Mouse (Mus musculus) kidney, embryonic 16.5 days (tissue): Measurements from ENCODE around the gene Hibadh. TPM values are rescaled to one million over a fixed set of nuclear protein-coding genes. Genes with fewer than 3 reads are reported as not detected.
"Not testable (repeated sequence)": the region's sequence is repeated elsewhere in the genome, so short reads cannot be mapped to it uniquely, and the experiment has no call there.

ENCODE experiments used
- ATAC-seq: fragments of 200-750 bp; cut with Nextera tagmentation; 2 replicates; pipeline ENCODE4 v1.8.0; 2017; ENCODE audit warnings: moderate TSS enrichment; ENCODE audit not compliant: low FRiP score, low TSS enrichment
- H3K27ac ChIP-seq: fragments of 300-500 bp; sonication (generic); 2 replicates; pipeline ENCODE4 v1.5.1; 2014; ENCODE audit warnings: low read length
- H3K27me3 ChIP-seq: fragments of 300-500 bp; sonication (generic); 2 replicates; pipeline ENCODE4 v1.6.1; 2014; ENCODE audit warnings: low read length, control low read depth, mixed read lengths; ENCODE audit not compliant: insufficient read depth
- H3K36me3 ChIP-seq: fragments of 300-500 bp; sonication (generic); 2 replicates; pipeline ENCODE4 v1.6.1; 2014; ENCODE audit warnings: low read length, control low read depth, mixed read lengths; ENCODE audit not compliant: insufficient read depth
- H3K4me1 ChIP-seq: fragments of 300-500 bp; sonication (generic); 2 replicates; pipeline ENCODE4 v1.6.1; 2014; ENCODE audit warnings: low read length, control low read depth, mixed read lengths; ENCODE audit not compliant: insufficient read depth
- H3K4me2 ChIP-seq: fragments of 300-500 bp; sonication (generic); replicated peaks from 2 replicates; pipeline ENCODE4 v1.6.1; 2014; ENCODE audit warnings: low read depth, low read length
- H3K4me3 ChIP-seq: fragments of 300-500 bp; sonication (generic); 2 replicates; pipeline ENCODE4 v1.5.1; 2014; ENCODE audit warnings: mild to moderate bottlenecking, low read length
- H3K9ac ChIP-seq: fragments of 300-500 bp; sonication (generic); replicated peaks from 2 replicates; pipeline ENCODE4 v1.6.1; 2014; ENCODE audit warnings: low read length
- H3K9me3 ChIP-seq: fragments of 300-500 bp; sonication (generic); 2 replicates; pipeline ENCODE4 v1.6.1; 2016; ENCODE audit warnings: low read length, control low read depth
- WGBS: fragments of 180-500 bp; shearing (Covaris S2); extraction: QIAGEN DNeasy Blood & Tissue Kit; methylation state at CpG from one replicate; pipeline ENCODE4 v1.1.7; 2014; 5-methylcytosine and 5-hydroxymethylcytosine counted together
- polyA plus RNA-seq: library from polyadenylated mRNA; unstranded; fragments of >200 nt; fragmentation: Nextera tagmentation; extraction: Ambion mirVana; gene quantifications from 2 replicates; pipeline ENCODE4 v1.2.1, GENCODE M21; 2015

Gene Hibadh
- polyA plus RNA-seq, 1 experiment from 2014 or later = 171 TPM

DNA sequence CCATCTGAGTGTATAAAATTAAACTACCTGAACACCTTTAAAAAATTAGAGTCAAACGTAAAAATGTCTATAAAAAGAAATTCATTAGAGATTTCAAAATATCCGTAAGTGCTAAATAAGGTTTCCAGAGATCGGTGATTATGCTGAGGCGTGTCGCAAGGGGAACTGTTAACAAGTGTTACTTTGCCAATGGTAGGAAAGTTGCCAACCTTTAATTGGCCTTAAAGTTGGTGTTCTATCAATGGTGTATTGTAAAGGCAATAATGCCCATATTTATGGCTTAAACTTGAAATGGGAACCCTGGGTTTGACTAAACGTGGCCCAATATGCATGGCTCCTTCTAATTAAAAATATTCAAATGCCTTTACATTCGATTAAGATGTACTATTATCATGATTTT is 33.5 kb upstream of the Hibadh start:
- H3K27ac ChIP-seq = no peak overlapping the region
- 92% methylated on average over 7 of the region's 7 CpGs for WGBS
- H3K9me3 ChIP-seq = no peaks in the 10 kb centered on the region
- no peak overlapping the region for H3K4me2 ChIP-seq
- no peak overlapping the region for H3K9ac ChIP-seq
- no peaks in the 10 kb centered on the region for H3K27me3 ChIP-seq
- ATAC-seq = no peak
- H3K4me3 ChIP-seq = no peak overlapping the region
- H3K4me1 ChIP-seq = peaks cover 17% of the 10 kb centered on the region
- H3K36me3 ChIP-seq = no peaks in the 10 kb centered on the region

DNA sequence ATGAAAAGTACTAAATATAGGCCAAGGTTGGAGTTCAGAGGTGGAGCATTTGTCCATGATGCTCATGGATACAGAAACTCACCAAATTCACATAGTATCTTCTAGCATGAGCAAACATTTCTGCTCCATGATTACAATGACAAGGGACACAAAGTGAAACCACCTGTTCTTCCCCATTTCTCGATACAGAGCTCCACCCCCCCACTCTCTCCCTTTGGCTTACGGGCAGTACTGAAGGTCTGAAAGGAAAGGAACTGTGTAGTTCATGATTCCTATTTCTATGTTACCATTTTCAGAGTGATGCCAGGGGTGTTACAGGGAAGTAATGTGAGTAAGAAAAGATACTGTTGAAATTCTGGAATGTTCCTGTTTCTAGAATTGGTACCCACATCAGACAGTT is 32.4 kb upstream of the Hibadh start:
- ATAC-seq = no peak
- Histone ChIP-seq H3K27me3 (no peaks in the 10 kb centered on the region), H3K4me1 (peaks cover 17% of the 10 kb centered on the region), H3K4me3 (no peak overlapping the region), H3K9ac (no peak overlapping the region), H3K27ac (no peak overlapping the region), H3K4me2 (no peak overlapping the region), H3K9me3 (no peaks in the 10 kb centered on the region), H3K36me3 (no peaks in the 10 kb centered on the region)
- WGBS = 55% methylated on average over 2 of the region's 2 CpGs

DNA sequence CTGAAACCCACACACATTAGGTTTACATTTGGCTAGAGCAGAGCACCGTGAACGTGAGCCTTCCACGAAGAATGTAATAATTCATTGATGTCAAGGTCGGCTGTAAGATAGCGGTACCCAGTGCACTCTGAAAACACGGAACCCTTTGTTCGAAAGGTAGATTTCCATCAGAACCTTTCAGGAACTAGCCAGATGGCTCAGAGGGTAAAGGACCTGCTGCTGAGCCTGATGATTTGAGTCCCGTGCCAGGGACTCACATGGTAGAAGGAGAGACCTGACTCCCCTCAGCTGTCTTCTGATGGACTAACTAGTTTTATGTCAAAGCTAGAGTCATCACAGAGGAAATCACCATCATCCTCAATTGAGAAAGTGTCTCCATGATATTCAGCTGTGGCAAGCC is 31.6 kb upstream of the Hibadh start:
- no peak overlapping the region for H3K27ac ChIP-seq
- H3K27me3 ChIP-seq = no peaks in the 10 kb centered on the region
- no peak overlapping the region for H3K4me2 ChIP-seq
- no peak for ATAC-seq
- peaks cover 17% of the 10 kb centered on the region for H3K4me1 ChIP-seq
- H3K9ac ChIP-seq = no peak overlapping the region
- no peaks in the 10 kb centered on the region for H3K9me3 ChIP-seq
- no peak overlapping the region for H3K4me3 ChIP-seq
- no peaks in the 10 kb centered on the region for H3K36me3 ChIP-seq
- WGBS = 20% methylated on average over 8 of the region's 8 CpGs

DNA sequence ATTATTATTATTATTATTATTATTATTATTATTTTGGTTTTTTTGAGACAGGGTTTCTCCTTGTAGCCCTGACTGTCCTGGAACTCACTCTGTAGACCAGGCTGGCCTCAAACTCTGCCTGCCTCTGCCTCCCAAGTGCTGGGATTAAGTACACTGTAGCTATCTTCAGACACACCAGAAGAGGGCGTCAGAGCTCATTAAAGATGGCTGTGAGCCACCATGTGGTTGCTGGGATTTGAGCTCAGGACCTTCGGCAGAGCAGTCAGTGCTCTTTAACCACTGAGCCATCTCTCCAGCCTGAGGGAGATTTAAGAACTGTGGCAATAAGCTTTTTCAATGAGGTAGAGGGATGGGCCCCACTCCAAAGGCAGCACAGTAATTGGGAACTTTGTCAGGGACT is 29.7 kb upstream of the Hibadh start:
- H3K4me1 ChIP-seq, H3K27me3 ChIP-seq, H3K9ac ChIP-seq, H3K36me3 ChIP-seq, H3K27ac ChIP-seq, H3K4me3 ChIP-seq, H3K9me3 ChIP-seq, ATAC-seq, H3K4me2 ChIP-seq: not testable (repeated sequence)
- WGBS = 38% methylated on average over 2 of the region's 2 CpGs

DNA sequence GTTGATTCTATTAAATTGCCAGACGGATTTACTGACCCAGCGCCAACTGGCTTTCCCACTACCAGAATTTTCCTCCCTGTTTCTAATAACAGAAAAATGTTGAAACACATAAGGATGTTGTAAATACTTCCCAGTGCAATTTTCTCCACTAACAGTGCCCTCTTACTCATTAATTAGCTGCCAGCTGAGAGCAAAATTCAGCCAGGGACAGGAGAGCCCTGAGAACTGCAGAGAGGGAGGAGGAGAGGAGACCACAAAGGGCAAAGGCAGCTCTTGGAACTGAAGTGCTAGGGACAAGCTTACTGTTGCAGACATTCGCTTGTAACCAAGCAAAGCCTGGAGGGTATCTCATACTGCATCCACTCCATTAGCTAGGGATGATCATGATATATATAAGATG is 27.5 kb upstream of the Hibadh start:
- WGBS = 66% methylated on average over 3 of the region's 3 CpGs
- peaks cover 7% of the 10 kb centered on the region; the same call in 1 of the 2 replicates for H3K4me1 ChIP-seq
- no peaks in the 10 kb centered on the region for H3K9me3 ChIP-seq
- no peak overlapping the region for H3K4me2 ChIP-seq
- no peak overlapping the region for H3K27ac ChIP-seq
- H3K4me3 ChIP-seq = no peak overlapping the region
- no peak overlapping the region for H3K9ac ChIP-seq
- no peak for ATAC-seq
- H3K36me3 ChIP-seq = no peaks in the 10 kb centered on the region
- no peaks in the 10 kb centered on the region for H3K27me3 ChIP-seq

DNA sequence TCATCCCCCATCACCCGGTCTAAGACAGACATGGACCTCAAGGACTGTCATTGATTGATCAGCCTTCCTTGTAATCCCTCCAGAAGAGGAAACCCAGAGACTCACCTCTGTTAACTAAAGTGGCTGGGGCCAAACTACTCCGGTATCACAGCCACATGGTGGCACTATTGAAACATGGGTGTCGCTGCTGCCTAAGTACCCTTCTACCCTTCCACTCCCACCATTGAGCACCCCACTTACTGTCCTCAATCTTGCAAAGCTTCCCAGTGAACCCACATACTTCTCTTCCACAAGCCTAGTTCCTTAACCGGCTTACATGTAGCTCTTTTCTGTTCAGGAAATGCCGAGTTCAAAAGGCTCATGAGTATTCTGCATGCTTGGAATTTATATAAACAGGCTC is 22.8 kb upstream of the Hibadh start:
- H3K4me3 ChIP-seq = no peak overlapping the region
- H3K4me2 ChIP-seq = no peak overlapping the region
- WGBS = 37% methylated on average over 5 of the region's 5 CpGs
- peaks cover 3% of the 10 kb centered on the region; the same call in 1 of the 2 replicates for H3K4me1 ChIP-seq
- no peaks in the 10 kb centered on the region for H3K9me3 ChIP-seq
- no peak overlapping the region for H3K9ac ChIP-seq
- no peaks in the 10 kb centered on the region for H3K36me3 ChIP-seq
- no peaks in the 10 kb centered on the region for H3K27me3 ChIP-seq
- peak overlapping the region; percentile 7; the same call in 1 of the 2 replicates for H3K27ac ChIP-seq
- ATAC-seq = 0 out of 2 replicates have a peak, but pooled peaks have one; percentile 39

DNA sequence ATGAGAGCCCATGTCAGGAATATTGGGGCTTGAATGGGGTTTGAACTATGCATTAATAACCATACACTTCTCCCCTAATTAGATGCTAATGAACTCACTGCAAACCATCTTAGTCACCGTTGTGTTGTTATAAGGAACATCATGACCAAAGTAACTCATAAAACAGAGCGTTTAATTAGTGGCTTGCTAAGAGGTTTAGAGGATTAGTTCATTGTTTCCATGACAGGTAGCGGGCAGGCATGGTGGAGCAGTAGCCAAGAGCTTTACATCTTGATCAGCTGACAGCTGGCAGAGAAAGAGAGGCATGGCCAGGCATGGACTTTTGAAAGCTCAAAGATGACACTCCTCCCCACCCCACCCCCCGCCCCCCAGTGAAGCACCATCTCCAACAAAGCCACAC is 15.1 kb upstream of the Hibadh start:
- Histone ChIP-seq H3K36me3 (no peaks in the 10 kb centered on the region), H3K9ac (no peak overlapping the region), H3K4me2 (no peak overlapping the region), H3K9me3 (0 out of 2 replicates have a peak, but pooled peaks cover 6% of the 10 kb centered on the region), H3K4me3 (no peak overlapping the region), H3K27ac (no peak overlapping the region), H3K4me1 (no peaks in the 10 kb centered on the region), H3K27me3 (no peaks in the 10 kb centered on the region)
- WGBS = 87% methylated on average over 4 of the region's 4 CpGs
- ATAC-seq = no peak

DNA sequence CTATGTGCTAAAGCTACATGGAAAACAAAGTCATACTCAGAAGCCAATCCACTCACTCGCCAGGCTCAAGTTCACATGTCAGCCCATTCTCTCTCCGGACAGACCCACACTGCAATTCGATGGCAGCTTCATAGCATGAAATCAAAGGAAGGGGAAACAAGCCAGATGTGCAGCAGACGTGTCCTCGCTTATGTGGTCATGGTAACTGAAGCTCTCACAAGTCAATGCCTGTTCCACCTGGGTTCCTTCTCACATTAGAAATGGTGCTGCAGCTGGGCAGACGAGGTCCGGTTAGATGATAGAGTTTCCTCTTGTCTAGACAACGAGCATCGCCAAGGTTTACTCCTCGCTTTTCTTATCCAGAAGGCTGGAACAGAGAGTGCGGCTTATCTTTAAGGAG is 8.6 kb upstream of the Hibadh start:
- 57% methylated on average over 11 of the region's 11 CpGs for WGBS
- no peak overlapping the region for H3K9ac ChIP-seq

DNA sequence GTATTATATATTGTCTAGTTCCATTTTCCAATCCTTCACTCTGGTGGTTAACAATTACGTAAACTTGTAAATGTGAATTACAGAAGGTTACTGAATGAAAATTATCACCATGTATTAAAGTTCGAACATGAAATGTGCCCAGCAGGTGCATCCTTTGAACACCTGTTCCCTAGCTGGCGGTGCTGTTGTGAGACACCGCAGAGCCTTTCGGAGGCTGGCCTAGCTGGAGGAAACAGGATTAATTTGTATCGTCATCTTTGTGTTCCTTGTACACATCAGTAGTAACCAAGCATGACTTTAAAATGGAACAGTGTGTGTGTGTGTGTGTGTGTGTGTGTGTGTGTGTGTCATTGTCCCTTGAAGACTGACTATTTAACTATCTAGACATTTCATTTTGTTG is 7.8 kb upstream of the Hibadh start:
- H3K9me3 ChIP-seq = no peaks in the 10 kb centered on the region
- H3K4me3 ChIP-seq = no peak overlapping the region
- WGBS = 92% methylated on average over 6 of the region's 6 CpGs
- H3K4me2 ChIP-seq = no peak overlapping the region
- no peak for ATAC-seq
- H3K27ac ChIP-seq = no peak overlapping the region
- H3K9ac ChIP-seq = no peak overlapping the region
- no peaks in the 10 kb centered on the region for H3K27me3 ChIP-seq
- H3K36me3 ChIP-seq = no peaks in the 10 kb centered on the region
- H3K4me1 ChIP-seq = no peaks in the 10 kb centered on the region

More for the DNA sequence above, 8.6 kb upstream of the Hibadh start:
- no peaks in the 10 kb centered on the region for H3K27me3 ChIP-seq
- ATAC-seq = no peak
- H3K9me3 ChIP-seq = no peaks in the 10 kb centered on the region
- H3K4me1 ChIP-seq = no peaks in the 10 kb centered on the region
- no peak overlapping the region for H3K27ac ChIP-seq
- H3K36me3 ChIP-seq = no peaks in the 10 kb centered on the region
- no peak overlapping the region for H3K4me2 ChIP-seq
- no peak overlapping the region for H3K4me3 ChIP-seq

DNA sequence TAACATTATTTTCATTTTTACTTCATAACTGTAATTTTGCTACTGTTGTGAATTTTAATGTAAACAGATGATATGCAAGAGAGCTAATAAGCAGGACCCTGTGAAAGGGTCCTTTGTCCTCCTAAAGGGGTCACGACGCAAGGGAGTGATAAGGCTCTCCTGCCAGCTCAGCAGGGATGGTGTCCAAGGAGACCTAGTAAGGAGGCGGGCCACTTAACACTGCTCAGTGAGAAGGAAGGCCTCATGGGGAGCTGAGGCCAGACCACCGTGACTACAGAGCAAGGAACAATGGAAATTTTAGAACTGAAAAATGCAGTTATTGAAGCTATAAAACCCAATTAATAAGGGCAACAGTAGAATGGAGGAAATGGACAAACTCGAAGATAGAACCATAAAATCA is 5.7 kb upstream of the Hibadh start:
- Histone ChIP-seq H3K4me1 (peaks cover 13% of the 10 kb centered on the region; the same call in 1 of the 2 replicates), H3K4me2 (no peak overlapping the region), H3K4me3 (no peak overlapping the region), H3K36me3 (no peaks in the 10 kb centered on the region), H3K27me3 (no peaks in the 10 kb centered on the region), H3K9ac (no peak overlapping the region), H3K27ac (no peak overlapping the region), H3K9me3 (no peaks in the 10 kb centered on the region)
- 41% methylated on average over 5 of the region's 5 CpGs for WGBS
- no peak for ATAC-seq
